Mouse (Mus musculus) liver, embryonic 14.5 days (tissue): ENCODE results near the gene Nme6.

Experiments
- CTCF ChIP-seq: IDR thresholded peaks from 2 replicates; pipeline ENCODE4 v1.5.1; 2016; ENCODE audit warnings: antibody characterized with exemption, low read depth, control low read depth
- EP300 ChIP-seq: IDR thresholded peaks from 2 replicates; pipeline ENCODE4 v1.6.1; 2016; ENCODE audit warnings: antibody characterized with exemption, low read depth

- TF ChIP-seq CTCF, result no peak
- no peak for TF ChIP-seq EP300
Observed at GRCm38 (mm10) chr9:109795221-109795620, 37.3 kb upstream of the Nme6 start.
